Mouse (Mus musculus) CH12F3 (cell line): ENCODE data around the gene Pik3ap1.

Source experiments
- in situ Hi-C: fragments of 300-500 bp; cut with MboI; formaldehyde crosslinking; loops from 2 replicates; pipeline ENCODE4 v1.14.3; 2020; ENCODE audit warnings: low sequenced_read_pairs

The Pik3ap1 gene

DNA sequence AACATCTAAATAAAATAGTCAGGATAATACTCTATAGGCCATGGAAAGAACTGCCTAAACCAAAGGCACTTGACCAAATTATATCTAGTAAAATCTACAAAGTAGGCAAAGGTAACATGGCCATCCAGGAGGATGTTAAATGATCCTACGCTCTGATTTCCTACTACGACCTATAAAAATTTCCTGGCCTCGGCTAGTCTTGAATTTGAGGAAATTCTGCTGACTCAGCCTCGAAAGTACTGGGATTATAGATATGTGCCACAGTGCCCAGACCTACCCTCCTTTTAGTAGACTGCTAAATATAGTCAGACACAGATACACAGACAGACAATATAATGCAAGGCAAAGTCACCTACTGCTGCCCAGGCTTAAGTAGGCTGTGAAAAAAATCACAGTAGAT is 151.2 kb downstream of the Pik3ap1 start:
- in situ Hi-C loops: no loop called here
